Mouse (Mus musculus) lung, postnatal 0 days (tissue): ENCODE data around the gene Prph2.

Source experiments
- CTCF ChIP-seq: IDR thresholded peaks from 2 replicates; pipeline ENCODE4 v1.5.1; 2016; ENCODE audit warnings: antibody characterized with exemption, mild to moderate bottlenecking
- EP300 ChIP-seq: IDR thresholded peaks from 2 replicates; pipeline ENCODE4 v1.6.1; 2016; ENCODE audit warnings: antibody characterized with exemption, mild to moderate bottlenecking, control low read depth

DNA sequence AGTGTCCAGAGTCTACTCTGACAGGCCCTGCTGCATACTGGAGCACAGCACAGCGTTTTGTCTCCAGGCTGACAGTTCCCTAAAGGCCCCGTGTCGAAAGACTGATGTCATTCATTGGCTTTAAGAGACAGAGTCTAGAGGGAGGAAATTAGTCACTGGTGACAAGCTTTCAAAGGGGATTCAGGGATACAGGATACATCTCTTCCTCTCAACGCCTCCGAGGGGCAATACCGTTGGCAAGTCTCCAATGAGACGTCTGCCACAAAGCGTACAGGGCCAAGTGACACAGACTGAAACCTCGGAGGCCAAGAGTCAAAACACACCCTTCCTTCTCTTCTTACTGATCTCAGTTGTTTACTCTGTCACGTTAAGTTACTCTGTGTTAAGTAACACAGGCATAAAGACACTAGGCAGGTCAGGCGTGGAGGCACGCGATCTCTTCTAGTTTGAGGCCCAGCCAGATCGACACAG lies 30.4 kb upstream of the Prph2 start:
- TF ChIP-seq CTCF = no peak
- TF ChIP-seq EP300 = peak; percentile 87
